Mouse (Mus musculus) G1E (cell line): Measurements from ENCODE around the gene Serpinb6a. TPM values are rescaled to one million over a fixed set of nuclear protein-coding genes. Genes with fewer than 3 reads are reported as not detected.
A peak's percentile ranks its signal among the peaks of the same experiment; 100 is the strongest.

ENCODE experiments used
- ATAC-seq: 2 replicates; pipeline ENCODE4 v1.8.0; 2016; ENCODE audit warnings: mild to moderate bottlenecking; ENCODE audit not compliant: insufficient number of reproducible peaks, poor library complexity, low FRiP score, severe bottlenecking; ENCODE audit errors: extremely low read depth
- DNase-seq: peaks from one replicate; pipeline ENCODE4 v3.0.0; 2012; ENCODE audit warnings: low spot score
- H3K27me3 ChIP-seq: 2 replicates; pipeline ENCODE4 v1.6.1; 2012; ENCODE audit warnings: mild to moderate bottlenecking, low read length, inconsistent platforms; ENCODE audit not compliant: insufficient read depth
- H3K36me3 ChIP-seq: replicated peaks from 2 replicates; pipeline ENCODE3; 2012; ENCODE audit warnings: mild to moderate bottlenecking, inconsistent platforms
- H3K4me1 ChIP-seq: 2 replicates; pipeline ENCODE4 v1.6.1; 2012; ENCODE audit warnings: low read depth, low read length, inconsistent platforms, mixed read lengths; ENCODE audit not compliant: insufficient read depth
- H3K4me3 ChIP-seq: 2 replicates; pipeline ENCODE4 v1.5.1; 2012; ENCODE audit warnings: low read depth, mild to moderate bottlenecking, inconsistent platforms, low read length, moderate library complexity, mixed read lengths
- H3K9me3 ChIP-seq: replicated peaks from 2 replicates; pipeline ENCODE4 v1.6.1; 2012; ENCODE audit warnings: inconsistent platforms
- CTCF ChIP-seq: IDR thresholded peaks from 2 replicates; pipeline ENCODE4 v1.5.1; 2012; ENCODE audit warnings: low read depth, low read length, inconsistent platforms, mixed read lengths
- GATA1 ChIP-seq: IDR thresholded peaks from 2 replicates; pipeline ENCODE4 v1.6.1; 2012; ENCODE audit warnings: borderline replicate concordance, low read length, inconsistent platforms, mixed read lengths
- GATA2 ChIP-seq: IDR thresholded peaks from 2 replicates; pipeline ENCODE4 v1.6.1; 2012; ENCODE audit warnings: low read depth, low read length, inconsistent platforms, borderline replicate concordance
- POLR2AphosphoS5 ChIP-seq: IDR thresholded peaks from 2 replicates; pipeline ENCODE4 v1.6.1; 2012; ENCODE audit warnings: low read depth, low read length, inconsistent platforms; ENCODE audit not compliant: insufficient replicate concordance
- TAL1 ChIP-seq: conservative IDR thresholded peaks from 2 replicates; pipeline ENCODE4 v1.6.1; 2012; ENCODE audit warnings: low read depth, low read length, inconsistent platforms, mixed read lengths
- polyA plus RNA-seq: library from polyadenylated mRNA; stranded (reverse); fragments of >175 nt; gene quantifications from 2 replicates; pipeline ENCODE4 v1.2.3, GENCODE M21; 2012
- total RNA-seq, 2 experiments: library from RNA; stranded (forward) in 1 of 2; stranded (reverse) in 1 of 2; fragments of 200-1000 nt in 1 of 2; fragments of >200 nt in 1 of 2; fragmentation: Nextera tagmentation in 1 of 2; gene quantifications; 2 replicates each; pipeline ENCODE4 v1.2.3; 2014 to 2017

The Serpinb6a gene
- total and polyA plus RNA-seq, 3 experiments = 2.1 to 12.1 (median 10.9) TPM

DNA sequence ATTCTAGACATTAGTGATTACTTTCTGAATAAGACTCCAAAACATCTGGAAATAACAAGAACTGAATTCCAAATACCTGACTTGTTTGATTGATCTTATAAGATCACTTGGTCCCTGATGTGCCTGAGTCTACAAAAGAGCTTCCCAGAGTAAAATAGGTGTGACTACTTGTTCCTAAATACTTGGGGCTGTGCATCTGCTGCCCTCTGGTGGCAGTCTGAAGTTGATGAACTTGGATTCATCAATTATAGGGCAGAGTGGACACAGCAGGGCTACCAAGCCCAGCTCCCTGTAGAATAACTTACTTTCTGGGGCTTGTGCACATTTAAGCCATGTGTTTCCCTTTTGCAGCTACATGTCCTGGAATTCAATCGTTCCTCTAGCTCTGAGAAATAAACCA lies 7.4 kb downstream of the Serpinb6a start:
- no peaks in the 10 kb centered on the region for H3K27me3 ChIP-seq
- no peaks in the 10 kb centered on the region; the same call in 1 of the 2 replicates for H3K4me1 ChIP-seq
- TF ChIP-seq GATA1 (no peak), POLR2AphosphoS5 (no peak), TAL1 (no peak), GATA2 (no peak), CTCF (peak; percentile 56)
- DNase-seq (peak; percentile 35), ATAC-seq (no peak)
- peaks cover 8% of the 10 kb centered on the region for H3K36me3 ChIP-seq
- no peak overlapping the region for H3K4me3 ChIP-seq
- no peaks in the 10 kb centered on the region for H3K9me3 ChIP-seq

DNA sequence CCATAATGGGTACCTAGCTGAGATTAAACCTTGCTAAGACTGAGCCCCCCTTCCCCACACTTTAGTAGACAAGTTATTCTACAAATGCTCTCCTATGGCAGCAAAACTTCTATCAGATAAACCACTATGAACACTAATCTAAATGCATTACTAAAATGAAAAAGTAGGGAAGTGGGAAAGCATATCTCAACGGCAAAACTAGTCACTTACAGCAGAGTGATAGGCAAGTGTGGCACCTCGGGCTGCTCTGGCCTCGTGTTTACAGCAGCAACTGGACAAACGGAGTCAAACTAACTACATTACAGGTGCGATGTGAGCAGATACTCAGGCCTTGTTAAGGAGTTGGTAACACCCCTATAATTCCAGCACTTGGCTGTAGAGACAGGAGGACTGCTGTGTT lies 13.0 kb downstream of the Serpinb6a start:
- ATAC-seq (no peak), DNase-seq (no peak)
- H3K4me3 ChIP-seq = no peak overlapping the region
- peaks cover 14% of the 10 kb centered on the region for H3K36me3 ChIP-seq
- H3K27me3 ChIP-seq = no peaks in the 10 kb centered on the region
- no peak for TF ChIP-seq POLR2AphosphoS5
- TF ChIP-seq CTCF = no peak
- H3K4me1 ChIP-seq = peaks cover 3% of the 10 kb centered on the region; the same call in 1 of the 2 replicates
- no peaks in the 10 kb centered on the region for H3K9me3 ChIP-seq

DNA sequence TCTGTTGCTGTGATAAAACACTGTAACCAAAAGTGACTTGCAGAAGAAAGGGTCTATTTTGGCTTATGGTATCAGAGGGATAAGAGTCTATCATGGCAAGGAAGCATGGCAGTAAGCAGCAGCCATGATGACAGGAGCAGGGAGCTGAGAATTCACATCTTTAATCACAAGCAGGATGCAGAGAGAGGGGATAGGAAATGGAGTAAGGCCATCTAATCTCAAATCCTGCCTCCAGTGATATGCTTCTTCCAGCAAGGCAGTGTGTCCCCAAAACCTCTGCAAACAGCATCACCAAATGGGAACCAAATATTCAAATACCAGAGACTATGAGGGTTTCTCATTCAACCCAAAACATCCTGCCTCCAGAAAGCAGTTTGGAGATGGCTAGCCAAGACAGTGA lies 36.0 kb downstream of the Serpinb6a start:
- H3K36me3 ChIP-seq = no peaks in the 10 kb centered on the region
- no peaks in the 10 kb centered on the region for H3K27me3 ChIP-seq
- ATAC-seq (no peak), DNase-seq (no peak)
- H3K9me3 ChIP-seq = no peaks in the 10 kb centered on the region
- H3K4me3 ChIP-seq = no peak overlapping the region
- H3K4me1 ChIP-seq = peaks cover 21% of the 10 kb centered on the region
- TF ChIP-seq TAL1 (no peak), GATA1 (no peak), POLR2AphosphoS5 (no peak), CTCF (no peak), GATA2 (no peak)

- no peak for ATAC-seq
- TF ChIP-seq GATA2 (no peak), CTCF (no peak), TAL1 (no peak)
Measured at GRCm38 (mm10) chr13:33966025-33966412, 36.6 kb downstream of the Serpinb6a start.

GRCm38 (mm10) chr13:33965056-33966024 lies 37.3 kb downstream of the Serpinb6a start:
- Histone ChIP-seq H3K9me3 (no peaks in the 10 kb centered on the region), H3K36me3 (no peaks in the 10 kb centered on the region), H3K27me3 (no peaks in the 10 kb centered on the region), H3K4me1 (peaks cover 21% of the 10 kb centered on the region), H3K4me3 (peak overlapping the region; percentile 77)
- DNase-seq = peak; percentile 9
- TF ChIP-seq GATA1 (no peak), CTCF (no peak), POLR2AphosphoS5 (no peak), GATA2 (no peak), TAL1 (no peak)
- ATAC-seq = no peak

More at GRCm38 (mm10) chr13:33966025-33966412, 36.6 kb downstream of the Serpinb6a start:
- H3K4me1 ChIP-seq = peaks cover 21% of the 10 kb centered on the region
- no peak overlapping the region; the same call in 1 of the 2 replicates for H3K4me3 ChIP-seq
- H3K27me3 ChIP-seq = no peaks in the 10 kb centered on the region
- no peaks in the 10 kb centered on the region for H3K36me3 ChIP-seq
- DNase-seq = no peak
- H3K9me3 ChIP-seq = no peaks in the 10 kb centered on the region

DNA sequence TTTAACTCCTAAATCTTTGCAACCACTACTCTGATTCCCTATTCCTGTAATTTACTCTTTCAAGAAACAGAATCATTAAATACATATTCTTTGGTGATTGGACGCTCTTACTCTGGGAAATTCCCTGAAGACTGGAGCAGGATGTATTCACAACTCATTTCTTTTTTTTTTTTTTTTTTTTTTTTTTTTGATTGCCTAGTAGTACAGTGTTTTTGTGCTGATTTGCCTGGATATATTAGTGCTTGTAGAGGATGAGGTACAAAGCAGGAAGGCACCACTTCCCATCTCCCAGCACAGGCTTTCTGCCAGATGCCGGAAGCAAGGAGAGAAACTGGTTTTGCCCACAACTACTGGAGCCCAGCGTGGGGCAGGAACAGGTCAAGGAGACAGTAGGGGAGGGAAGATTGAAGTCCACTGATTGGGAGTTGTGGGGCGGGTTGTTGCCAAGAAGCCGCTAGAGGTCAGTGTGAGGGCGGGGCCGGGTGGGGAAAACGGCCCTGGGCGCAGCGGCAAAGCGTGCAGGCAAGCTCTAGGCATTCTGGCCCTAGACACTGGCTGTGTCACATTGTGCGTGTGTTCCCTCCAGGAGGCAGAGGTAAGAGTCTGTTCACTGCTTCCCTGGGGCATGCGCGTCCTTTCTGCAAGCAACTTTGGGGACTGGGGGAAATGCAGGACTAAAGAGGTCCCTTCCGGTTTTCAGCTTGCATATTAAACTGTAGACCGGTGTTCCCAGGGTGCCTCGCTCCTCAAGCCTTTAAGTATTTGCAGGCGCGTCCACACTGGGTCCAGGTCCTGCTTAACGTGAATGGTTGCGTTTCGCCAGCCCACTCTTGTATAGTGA lies 38.2 kb downstream of the Serpinb6a start, which contains the start of gene Nqo2:
Gene Nqo2 (plus strand): TSS at position 482 of the 841 bp plus-strand sequence.
- H3K9me3 ChIP-seq = no peaks in the 10 kb centered on the region
- H3K4me1 ChIP-seq = peaks cover 21% of the 10 kb centered on the region
- H3K4me3 ChIP-seq = peak within 1 kb of the TSS; percentile 77
- H3K36me3 ChIP-seq = no peaks in the 10 kb centered on the region
- peak; percentile 83 for ATAC-seq
- no peaks in the 10 kb centered on the region for H3K27me3 ChIP-seq
- peak; percentile 65 for DNase-seq
- TF ChIP-seq CTCF (no peak), TAL1 (no peak)
